Mouse (Mus musculus) bone marrow, adult 2 months (tissue): ENCODE data around the gene Cacna1d.
A peak's percentile ranks its signal among the peaks of the same experiment; 100 is the strongest.

Experiments used
- CTCF ChIP-seq: fragments of 200-500 bp; IDR thresholded peaks from 2 replicates; pipeline ENCODE4 v1.5.1; 2011; ENCODE audit warnings: low read length, control low read depth; ENCODE audit not compliant: control insufficient read depth, insufficient read depth
- POLR2A ChIP-seq: fragments of 200-500 bp; IDR thresholded peaks from 2 replicates; pipeline ENCODE4 v1.6.1; 2011; ENCODE audit warnings: low read depth, mild to moderate bottlenecking, control low read depth, low read length, borderline replicate concordance; ENCODE audit not compliant: control insufficient read depth

DNA sequence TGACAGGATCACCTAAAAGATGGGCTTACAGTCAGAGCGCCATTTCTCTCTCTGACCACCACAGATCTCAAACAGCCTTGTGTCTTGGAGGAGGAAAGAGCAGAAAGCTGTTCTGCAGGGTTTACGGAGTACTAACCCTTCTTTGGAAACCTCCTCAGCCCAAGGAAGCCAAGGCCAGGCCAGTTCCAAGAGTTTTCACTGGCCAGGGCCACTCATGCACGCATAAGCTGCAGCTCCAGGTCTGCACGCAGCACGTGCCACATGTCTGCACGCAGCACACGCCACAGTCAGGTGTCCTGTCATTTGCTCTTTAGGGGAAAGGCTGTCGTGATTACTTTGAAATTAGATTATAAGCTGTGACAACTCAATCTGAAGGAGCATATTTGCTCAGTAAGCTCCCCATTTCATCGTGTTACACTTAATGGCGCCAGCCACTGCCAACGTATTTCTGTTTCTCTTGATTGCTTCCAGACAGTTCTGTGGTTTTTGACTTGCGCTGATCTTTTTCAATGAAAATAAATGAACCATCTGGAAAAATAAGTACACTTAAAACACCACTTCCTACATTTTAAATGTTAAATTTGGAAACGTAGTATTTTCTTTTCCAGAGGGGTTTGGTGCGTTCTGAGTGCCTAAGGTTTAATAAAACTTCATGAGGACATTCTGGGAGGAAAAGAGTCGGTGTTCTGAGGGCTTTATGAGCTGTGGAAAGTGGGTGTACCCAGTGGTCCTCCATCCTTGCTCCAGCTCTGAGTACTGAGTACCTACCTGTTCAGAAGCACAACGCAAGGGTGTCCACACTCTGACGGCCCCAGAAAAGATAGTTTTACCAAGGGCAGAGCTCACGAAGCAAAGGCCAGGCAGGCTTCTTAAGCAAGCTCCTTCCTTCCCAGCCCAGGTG, 308.4 kb downstream of the Cacna1d start:
- TF ChIP-seq CTCF (no peak), POLR2A (0 out of 2 replicates have a peak, but pooled peaks have one; percentile 12)
